Mouse (Mus musculus) stomach, embryonic 14.5 days (tissue): ENCODE results near the gene Sult3a1. TPM values are rescaled to one million over a fixed set of nuclear protein-coding genes. Genes with fewer than 3 reads are reported as not detected.
A peak's percentile ranks its signal among the peaks of the same experiment; 100 is the strongest.
"Not testable (repeated sequence)": the region's sequence is repeated elsewhere in the genome, so short reads cannot be mapped to it uniquely, and the experiment has no call there.

Source experiments
- ATAC-seq: fragments of 200-750 bp; cut with Nextera tagmentation; 2 replicates; pipeline ENCODE4 v1.8.0; 2017; ENCODE audit warnings: low read depth, moderate TSS enrichment; ENCODE audit not compliant: insufficient number of reproducible peaks, insufficient read depth, low FRiP score
- H3K27ac ChIP-seq: fragments of 300-500 bp; sonication (generic); 2 replicates; pipeline ENCODE4 v1.5.1; 2014; ENCODE audit warnings: mild to moderate bottlenecking, low read length, moderate library complexity, mixed read lengths
- H3K27me3 ChIP-seq: fragments of 300-500 bp; sonication (generic); 2 replicates; pipeline ENCODE4 v1.6.1; 2014; ENCODE audit warnings: low read length, control low read depth, mixed read lengths; ENCODE audit not compliant: control insufficient read depth, insufficient read depth
- H3K36me3 ChIP-seq: fragments of 300-500 bp; sonication (generic); 2 replicates; pipeline ENCODE4 v1.6.1; 2014; ENCODE audit warnings: mild to moderate bottlenecking, control low read depth, low read length, moderate library complexity, mixed read lengths; ENCODE audit not compliant: control insufficient read depth, insufficient read depth
- H3K4me1 ChIP-seq: fragments of 300-500 bp; sonication (generic); 2 replicates; pipeline ENCODE4 v1.6.1; 2014; ENCODE audit warnings: low read length, control low read depth, mixed read lengths; ENCODE audit not compliant: control insufficient read depth, insufficient read depth
- H3K4me2 ChIP-seq: fragments of 300-500 bp; sonication (generic); replicated peaks from 2 replicates; pipeline ENCODE4 v1.6.1; 2014; ENCODE audit warnings: low read depth, low read length, control low read depth
- H3K4me3 ChIP-seq: fragments of 300-500 bp; sonication (generic); 2 replicates; pipeline ENCODE4 v1.5.1; 2014; ENCODE audit warnings: low read depth, low read length, control low read depth
- H3K9ac ChIP-seq: fragments of 300-500 bp; sonication (generic); replicated peaks from 2 replicates; pipeline ENCODE4 v1.6.1; 2014; ENCODE audit warnings: low read depth, mild to moderate bottlenecking, control low read depth, low read length, moderate library complexity, mixed read lengths
- H3K9me3 ChIP-seq: fragments of 300-500 bp; sonication (generic); 2 replicates; pipeline ENCODE4 v1.6.1; 2016; ENCODE audit warnings: low read depth, low read length, control low read depth; ENCODE audit not compliant: control insufficient read depth
- WGBS: fragments of 180-500 bp; shearing (Covaris S2); extraction: QIAGEN DNeasy Blood & Tissue Kit; methylation state at CpG from one replicate; pipeline ENCODE4 v1.1.7; 2014; 5-methylcytosine and 5-hydroxymethylcytosine counted together
- polyA plus RNA-seq: library from polyadenylated mRNA; unstranded; fragments of >200 nt; fragmentation: Nextera tagmentation; extraction: Ambion mirVana; gene quantifications from 2 replicates; pipeline ENCODE4 v1.2.1, GENCODE M21; 2014

Gene Sult3a1
- not detected in 2 replicates for polyA plus RNA-seq

GRCm38 (mm10) chr10:33857421-33857820, at the start of gene Sult3a1:
Gene Sult3a1 (plus strand): TSS chr10:33857721.
- no peaks in the 10 kb centered on the region for H3K36me3 ChIP-seq
- no peak for ATAC-seq
- H3K9me3 ChIP-seq, result no peaks in the 10 kb centered on the region
- no peak within 1 kb of the TSS for H3K4me2 ChIP-seq
- no peak within 1 kb of the TSS for H3K9ac ChIP-seq
- no peak within 1 kb of the TSS for H3K4me3 ChIP-seq
- no peak within 1 kb of the TSS for H3K27ac ChIP-seq
- no peaks in the 10 kb centered on the region for H3K27me3 ChIP-seq
- no peaks in the 10 kb centered on the region for H3K4me1 ChIP-seq

GRCm38 (mm10) chr10:33811807-33812206, 45.7 kb upstream of the Sult3a1 start:
- H3K27ac ChIP-seq, result no peak overlapping the region
- no peaks in the 10 kb centered on the region for H3K36me3 ChIP-seq
- WGBS, result 16% methylated on average over 1 of the region's 1 CpGs
- H3K4me2 ChIP-seq, result no peak overlapping the region
- H3K9ac ChIP-seq, result no peak overlapping the region
- no peaks in the 10 kb centered on the region for H3K27me3 ChIP-seq
- no peaks in the 10 kb centered on the region for H3K4me1 ChIP-seq
- H3K4me3 ChIP-seq, result no peak overlapping the region
- no peaks in the 10 kb centered on the region for H3K9me3 ChIP-seq
- 0 out of 2 replicates have a peak, but pooled peaks have one; percentile 37 for ATAC-seq

GRCm38 (mm10) chr10:33814266-33814665, 43.3 kb upstream of the Sult3a1 start:
- H3K36me3 ChIP-seq, result no peaks in the 10 kb centered on the region
- ATAC-seq, result no peak
- no peaks in the 10 kb centered on the region for H3K27me3 ChIP-seq
- H3K27ac ChIP-seq, result no peak overlapping the region
- H3K9me3 ChIP-seq, result no peaks in the 10 kb centered on the region
- no peak overlapping the region for H3K4me2 ChIP-seq
- H3K4me1 ChIP-seq, result no peaks in the 10 kb centered on the region
- H3K4me3 ChIP-seq, result no peak overlapping the region
- H3K9ac ChIP-seq, result no peak overlapping the region

GRCm38 (mm10) chr10:33816923-33817322, 40.6 kb upstream of the Sult3a1 start:
- 69% methylated on average over 1 of the region's 1 CpGs for WGBS
- Histone ChIP-seq H3K27ac (no peak overlapping the region), H3K4me2 (no peak overlapping the region), H3K4me1 (no peaks in the 10 kb centered on the region), H3K36me3 (no peaks in the 10 kb centered on the region), H3K9me3 (no peaks in the 10 kb centered on the region), H3K9ac (no peak overlapping the region), H3K4me3 (no peak overlapping the region), H3K27me3 (no peaks in the 10 kb centered on the region)
- ATAC-seq, result no peak

GRCm38 (mm10) chr10:33820892-33821291, 36.6 kb upstream of the Sult3a1 start:
- WGBS, result 90% methylated on average over 3 of the region's 3 CpGs
- Histone ChIP-seq H3K4me2 (no peak overlapping the region), H3K4me3 (no peak overlapping the region), H3K4me1 (no peaks in the 10 kb centered on the region), H3K9ac (no peak overlapping the region), H3K27ac (no peak overlapping the region), H3K36me3 (no peaks in the 10 kb centered on the region), H3K9me3 (no peaks in the 10 kb centered on the region), H3K27me3 (no peaks in the 10 kb centered on the region)
- no peak for ATAC-seq

GRCm38 (mm10) chr10:33865994-33866393, 8.5 kb downstream of the Sult3a1 start:
- ATAC-seq, result no peak
- Histone ChIP-seq H3K27ac (no peak overlapping the region), H3K9ac (no peak overlapping the region), H3K4me3 (no peak overlapping the region), H3K9me3 (no peaks in the 10 kb centered on the region), H3K4me2 (no peak overlapping the region), H3K36me3 (no peaks in the 10 kb centered on the region), H3K27me3 (no peaks in the 10 kb centered on the region), H3K4me1 (no peaks in the 10 kb centered on the region)
- WGBS, result 46% methylated on average over 2 of the region's 2 CpGs

GRCm38 (mm10) chr10:33870441-33870840, 12.9 kb downstream of the Sult3a1 start:
- no peak for ATAC-seq
- H3K4me2 ChIP-seq, result no peak overlapping the region
- H3K36me3 ChIP-seq, result no peaks in the 10 kb centered on the region
- WGBS, result 14% methylated on average over 1 of the region's 1 CpGs
- H3K4me3 ChIP-seq, result no peak overlapping the region
- H3K4me1 ChIP-seq, result no peaks in the 10 kb centered on the region
- H3K27me3 ChIP-seq, result no peaks in the 10 kb centered on the region
- H3K27ac ChIP-seq, result no peak overlapping the region
- H3K9me3 ChIP-seq, result no peaks in the 10 kb centered on the region
- no peak overlapping the region for H3K9ac ChIP-seq

- Histone ChIP-seq H3K27ac (no peak overlapping the region), H3K36me3 (no peaks in the 10 kb centered on the region), H3K9me3 (no peaks in the 10 kb centered on the region), H3K4me1 (no peaks in the 10 kb centered on the region), H3K9ac (no peak overlapping the region), H3K4me3 (no peak overlapping the region), H3K27me3 (no peaks in the 10 kb centered on the region), H3K4me2 (no peak overlapping the region)
- WGBS, result 91% methylated on average over 2 of the region's 2 CpGs
- no peak for ATAC-seq
Measured at GRCm38 (mm10) chr10:33872672-33873398, 15.3 kb downstream of the Sult3a1 start.

GRCm38 (mm10) chr10:33882411-33882810, 24.9 kb downstream of the Sult3a1 start:
- not testable (repeated sequence) for H3K4me1 ChIP-seq, H3K36me3 ChIP-seq, H3K4me2 ChIP-seq, H3K9me3 ChIP-seq, H3K27ac ChIP-seq, ATAC-seq, H3K4me3 ChIP-seq, H3K27me3 ChIP-seq, H3K9ac ChIP-seq
- 85% methylated on average over 2 of the region's 2 CpGs for WGBS
